17 mouse cellular contexts compared by ENCODE assay signal in genomic region chr5:150616216-150616615, GRCm38 (mm10).
"Had no signal": no experiment of that assay in that cellular context is flagged by ENCODE, and none has a peak within 500 bp of the region (broad histone marks: within the 10 kb centered on the region; RNA-seq: fewer than 3 reads in every experiment).

No protein-coding gene starts in this region.

- H3K27me3 ChIP-seq: lung, embryonic 15.5 days; megakaryocyte, embryonic 14.5 days; midbrain, embryonic 12.5 days; midbrain, embryonic 15.5 days; neural tube, embryonic 12.5 days; stomach, embryonic 15.5 days had no signal

- DNase-seq: liver, postnatal 0 days; lung, adult 2 months; lung, postnatal 14 days; lung, postnatal 36 days; right cerebral cortex, postnatal 14 days; thymus, adult 2 months; thymus, postnatal 25 days; thymus, postnatal 4 days had no signal

- ATAC-seq: liver, postnatal 0 days; lung, postnatal 0 days; midbrain, embryonic 15.5 days had no signal

- H3K4me2 ChIP-seq: lung, embryonic 15.5 days; midbrain, embryonic 12.5 days; midbrain, embryonic 15.5 days; neural tube, embryonic 12.5 days; stomach, embryonic 15.5 days had no signal

- H3K4me3 ChIP-seq: lung, embryonic 15.5 days; megakaryocyte, embryonic 14.5 days; midbrain, embryonic 12.5 days; midbrain, embryonic 15.5 days; neural tube, embryonic 12.5 days; stomach, embryonic 15.5 days had no signal

- H3K36me3 ChIP-seq: lung, embryonic 15.5 days; midbrain, embryonic 12.5 days; midbrain, embryonic 15.5 days; neural tube, embryonic 12.5 days; stomach, embryonic 15.5 days had no signal

- H3K9me3 ChIP-seq: lung, embryonic 15.5 days; megakaryocyte, embryonic 14.5 days; midbrain, embryonic 12.5 days; midbrain, embryonic 15.5 days; neural tube, embryonic 12.5 days; stomach, embryonic 15.5 days had no signal

- H3K4me1 ChIP-seq: lung, embryonic 15.5 days; midbrain, embryonic 12.5 days; midbrain, embryonic 15.5 days; neural tube, embryonic 12.5 days; stomach, embryonic 15.5 days had no signal

- H3K27ac ChIP-seq: lung, embryonic 15.5 days; macrophage; midbrain, embryonic 12.5 days; midbrain, embryonic 15.5 days; neural tube, embryonic 12.5 days; stomach, embryonic 15.5 days; stomach, postnatal 0 days had no signal

- H3K9ac ChIP-seq: liver, postnatal 0 days; lung, embryonic 15.5 days; midbrain, embryonic 12.5 days; midbrain, embryonic 15.5 days; neural tube, embryonic 12.5 days; stomach, embryonic 15.5 days had no signal
